Mouse (Mus musculus): ENCODE data around the gene Sox5. TPM values are rescaled to one million over a fixed set of nuclear protein-coding genes. Genes with fewer than 3 reads are reported as not detected.

The Sox5 gene
- total RNA-seq, 2 experiments from 2014 or later = 138 to 165 TPM

DNA sequence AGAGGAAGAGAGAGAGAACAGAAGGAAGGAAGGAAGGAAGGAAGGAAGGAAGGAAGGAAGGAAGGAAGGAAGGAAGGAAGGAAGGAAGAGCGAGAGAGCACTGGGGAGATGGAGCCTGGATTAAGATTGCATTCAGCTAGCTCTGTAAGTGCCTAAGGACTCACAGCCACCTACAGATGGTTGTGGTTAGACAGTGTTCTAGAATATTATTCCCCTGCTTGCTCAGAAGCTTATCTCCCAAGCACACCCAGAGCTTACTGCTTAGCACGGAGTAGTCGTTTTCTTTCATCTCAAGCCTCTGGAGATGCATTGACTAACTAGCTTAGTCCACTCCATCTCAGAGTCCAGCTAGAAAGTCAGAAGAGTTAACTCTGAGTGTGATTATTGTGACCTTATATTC, 770.8 kb downstream of the Sox5 start:
- intact Hi-C loops (cut with DNase I) = no loop called here
- no peak for DNase-seq

DNA sequence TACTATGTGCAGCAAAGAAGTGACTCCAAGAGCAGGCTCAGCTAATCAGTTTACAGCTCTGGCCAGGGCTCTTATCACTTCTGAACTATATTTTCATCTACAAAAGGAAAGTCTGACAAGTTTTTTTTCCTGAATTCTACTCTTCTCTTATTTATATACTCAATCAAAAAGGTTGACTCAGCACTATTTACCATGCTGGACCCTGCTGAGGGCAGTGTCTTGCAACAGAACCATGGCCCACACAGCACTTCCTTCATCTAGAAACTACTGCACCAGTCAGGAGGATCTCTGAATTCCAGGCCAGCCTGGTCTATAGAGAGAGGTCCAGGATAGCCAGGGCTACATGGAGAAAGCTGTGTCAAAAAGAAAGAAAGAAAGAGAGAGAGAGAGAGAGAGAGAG, 771.5 kb downstream of the Sox5 start:
- intact Hi-C loops (cut with DNase I) = no loop called here
- DNase-seq = no peak

DNA sequence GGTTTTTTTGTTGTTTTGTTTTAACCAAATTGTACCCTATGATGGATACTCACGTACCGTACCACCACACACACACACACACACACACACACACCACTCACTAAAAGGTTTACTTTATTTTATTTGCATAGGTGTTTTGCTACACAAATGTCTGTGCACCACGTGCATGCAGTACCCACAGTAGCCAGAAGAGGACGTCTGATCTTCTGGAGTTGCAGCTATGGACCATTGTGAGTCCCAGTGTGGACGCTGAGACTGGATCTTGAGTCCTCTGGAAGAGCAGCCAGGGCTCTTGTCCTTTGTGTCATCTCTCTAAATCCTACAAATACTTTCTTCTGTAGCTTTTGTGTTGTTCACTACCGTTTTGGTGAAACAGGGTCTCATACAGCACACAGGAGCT, 776.6 kb downstream of the Sox5 start:
- intact Hi-C loops (cut with DNase I) = no loop called here
- no peak for DNase-seq

DNA sequence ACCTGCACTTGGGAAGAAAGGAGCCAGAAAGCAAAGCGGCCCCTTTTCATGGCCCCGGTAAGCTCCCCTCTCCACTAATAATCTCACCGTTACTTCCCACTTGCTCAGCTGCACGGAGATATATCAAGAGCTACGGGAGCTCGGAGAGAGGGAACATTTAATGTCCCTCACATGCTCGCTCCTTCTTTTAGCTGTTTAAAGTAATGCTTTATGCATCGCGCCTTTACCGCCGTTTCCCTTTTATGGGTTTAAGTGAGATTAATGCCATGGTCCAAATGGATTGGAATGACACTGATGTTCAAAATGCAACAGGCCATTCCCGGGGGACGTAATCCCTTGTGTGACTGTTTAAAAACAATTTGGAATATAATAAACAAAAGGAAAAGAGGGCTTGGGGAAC, 783.6 kb downstream of the Sox5 start:
- no peak for DNase-seq
- intact Hi-C loops (cut with DNase I) = no loop called here

DNA sequence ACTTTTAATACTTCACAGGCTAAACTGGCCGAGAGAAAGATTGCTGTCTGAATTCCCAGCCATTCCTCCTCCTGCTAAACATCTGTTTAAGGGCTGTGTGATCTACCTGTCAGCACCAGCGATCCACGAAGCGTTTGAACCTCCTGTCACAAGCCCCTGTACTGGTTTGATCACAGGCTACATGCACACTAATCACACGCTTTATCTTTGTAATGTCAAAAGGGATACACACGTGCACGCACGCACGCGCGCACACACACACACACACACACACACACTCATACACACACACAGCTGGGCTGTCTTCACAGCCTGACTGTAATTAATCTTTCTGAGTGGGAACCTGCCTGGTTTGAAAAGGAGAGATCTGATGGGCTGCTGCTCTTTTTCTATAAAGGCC, 784.2 kb downstream of the Sox5 start:
- intact Hi-C loops (cut with DNase I) = no loop called here
- no peak for DNase-seq

DNA sequence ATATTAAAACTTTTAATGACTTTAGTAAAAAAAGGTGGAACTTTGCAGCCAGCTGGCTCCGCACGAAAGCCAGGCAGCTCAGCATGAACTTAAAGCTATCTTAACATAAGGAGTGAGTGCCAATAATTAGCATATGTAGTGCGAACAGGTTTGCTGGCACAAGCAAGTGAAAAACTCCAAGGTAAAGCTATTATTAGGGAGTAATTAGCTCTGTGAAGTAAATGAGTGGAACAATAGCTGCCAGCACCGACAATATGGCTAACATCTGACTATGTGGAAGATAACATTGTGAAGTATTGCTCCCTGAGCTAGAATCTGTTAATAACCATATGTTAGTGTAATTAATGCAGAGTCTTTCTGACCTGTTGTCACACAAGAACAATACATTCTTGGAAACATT, 786.7 kb downstream of the Sox5 start:
- no peak for DNase-seq
- intact Hi-C loops (cut with DNase I) = no loop called here

DNA sequence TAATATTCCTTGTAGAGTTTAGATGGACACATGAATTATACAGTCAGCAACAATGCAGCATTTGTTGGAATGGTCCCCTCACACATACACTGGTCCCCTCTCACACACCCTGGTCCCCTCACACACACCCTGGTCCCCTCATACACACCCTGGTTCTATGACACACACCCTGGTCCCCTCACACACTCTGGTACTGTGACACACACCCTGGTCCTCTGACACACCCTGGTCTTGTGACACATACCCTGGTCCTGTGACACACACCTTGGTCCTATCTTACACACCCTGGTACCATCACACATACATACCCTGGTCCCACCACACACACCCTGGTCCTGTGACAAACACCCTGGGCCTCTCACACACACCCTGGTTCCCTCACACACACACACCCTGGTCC, 794.2 kb downstream of the Sox5 start:
- DNase-seq = no peak
- intact Hi-C loops (cut with DNase I) = no loop called here

DNA sequence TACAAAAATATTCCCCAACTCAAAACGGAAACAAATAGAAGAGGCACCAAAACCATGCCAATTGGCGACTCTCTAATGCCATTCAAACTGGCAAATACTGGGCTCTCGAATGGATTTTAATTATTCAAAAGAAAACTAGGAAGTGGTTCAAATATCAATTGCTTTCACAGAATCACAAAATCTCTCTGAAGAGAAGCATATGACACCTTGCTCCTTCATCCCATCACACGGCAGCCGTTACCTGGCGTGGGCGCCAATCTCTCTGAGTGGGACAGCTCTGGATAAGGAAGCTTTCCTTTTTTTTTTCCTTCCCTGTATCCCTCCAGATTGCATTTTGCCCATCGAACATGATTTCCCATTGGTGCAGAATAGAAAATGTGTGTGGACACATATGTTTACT, 801.6 kb downstream of the Sox5 start:
- no peak for DNase-seq
- intact Hi-C loops (cut with DNase I) = no loop called here

DNA sequence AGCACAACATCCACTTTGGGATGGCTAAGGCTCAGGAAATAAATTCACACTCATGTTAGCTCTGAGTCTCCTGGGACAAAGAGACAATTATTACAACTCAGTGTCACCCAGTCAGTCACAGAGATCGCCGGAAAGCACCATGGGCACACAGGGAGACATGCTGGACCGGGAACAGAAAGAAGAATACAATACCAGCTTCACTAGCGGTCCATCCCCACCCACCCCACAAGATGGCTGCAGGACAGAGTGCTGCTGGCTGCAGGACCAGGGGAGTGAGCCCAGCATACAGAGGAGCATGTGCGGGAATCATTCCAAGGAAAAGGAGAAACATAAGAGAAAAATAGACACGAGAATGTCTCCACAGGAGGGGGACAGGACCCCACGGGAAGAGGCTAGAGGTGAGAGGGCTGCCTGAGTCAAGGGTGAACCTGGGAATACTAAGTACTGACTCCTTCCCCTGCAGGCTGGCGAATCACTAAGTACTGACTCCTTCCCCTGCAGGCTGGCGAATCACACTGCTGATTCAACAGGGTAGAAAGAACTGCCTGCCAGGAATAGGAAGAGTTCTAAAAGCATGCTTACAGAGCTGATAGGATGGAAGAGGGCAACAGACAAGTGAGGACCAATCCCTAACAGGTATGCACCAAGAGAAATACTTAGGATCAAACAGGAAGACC, 813.9 kb downstream of the Sox5 start:
- DNase-seq = peak; percentile 6

DNA sequence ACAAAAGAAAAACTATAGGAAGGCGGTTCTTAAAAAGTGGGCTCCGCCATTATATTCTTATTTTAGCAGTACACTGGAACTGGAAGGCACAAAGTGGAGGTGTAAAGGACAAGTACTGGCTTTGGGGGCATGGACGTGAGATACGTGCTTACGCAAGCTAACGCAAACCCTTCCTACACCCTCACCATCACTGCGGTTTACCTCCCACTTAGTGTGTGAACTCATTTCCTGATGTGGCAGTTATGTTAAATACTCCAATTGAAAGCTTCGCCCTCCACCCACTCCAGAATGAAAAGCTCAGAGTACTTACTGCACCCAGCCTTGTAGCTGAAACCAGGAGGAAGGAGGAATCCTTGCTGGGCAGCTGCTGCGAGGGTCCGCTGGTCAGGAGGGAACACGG, 821.3 kb downstream of the Sox5 start:
- no peak for DNase-seq

More for the DNA sequence above, 813.9 kb downstream of the Sox5 start:
- intact Hi-C loops (cut with DNase I) = no loop called here

DNA sequence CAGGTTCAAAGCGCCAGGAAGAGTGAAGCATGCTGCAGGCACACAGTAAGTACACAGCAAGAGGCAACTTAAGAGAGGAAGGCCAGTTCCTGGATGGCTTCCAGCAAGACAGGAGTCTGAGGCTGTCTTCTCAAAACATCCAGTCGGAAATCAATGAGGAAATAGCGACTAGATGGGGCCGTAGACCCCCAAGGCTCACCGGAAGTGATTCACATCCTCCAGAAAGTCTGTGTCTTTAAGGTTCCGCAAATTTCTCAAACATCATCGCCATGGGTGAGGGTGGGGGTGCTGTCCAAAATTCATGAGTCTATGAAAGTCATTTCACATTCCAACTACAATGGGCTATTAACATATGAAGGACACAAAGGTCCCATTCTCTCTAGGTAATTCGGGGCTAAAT, 821.7 kb downstream of the Sox5 start:
- DNase-seq = no peak
- intact Hi-C loops (cut with DNase I) = no loop called here

More for the DNA sequence above, 821.3 kb downstream of the Sox5 start:
- intact Hi-C loops (cut with DNase I) = no loop called here

DNA sequence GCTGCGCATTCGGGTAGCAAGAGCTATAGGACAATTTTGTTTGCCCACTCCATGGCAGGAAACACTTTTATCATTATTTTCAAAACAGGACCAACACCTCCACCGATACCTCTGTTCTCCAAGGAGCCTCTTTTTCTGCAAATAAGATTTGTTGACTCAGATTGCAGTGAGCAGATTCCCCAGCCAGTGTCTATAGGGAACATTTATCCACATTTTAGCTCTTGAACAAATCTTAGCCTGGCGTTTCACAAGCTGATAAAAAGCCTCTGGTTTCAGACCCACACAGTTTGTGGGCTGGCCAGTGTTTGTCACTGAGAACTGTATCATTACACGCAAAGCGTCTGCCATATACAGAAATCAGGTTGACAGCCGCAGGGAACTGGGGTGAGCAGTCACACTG, 823.4 kb downstream of the Sox5 start:
- DNase-seq = no peak
- intact Hi-C loops (cut with DNase I) = no loop called here

DNA sequence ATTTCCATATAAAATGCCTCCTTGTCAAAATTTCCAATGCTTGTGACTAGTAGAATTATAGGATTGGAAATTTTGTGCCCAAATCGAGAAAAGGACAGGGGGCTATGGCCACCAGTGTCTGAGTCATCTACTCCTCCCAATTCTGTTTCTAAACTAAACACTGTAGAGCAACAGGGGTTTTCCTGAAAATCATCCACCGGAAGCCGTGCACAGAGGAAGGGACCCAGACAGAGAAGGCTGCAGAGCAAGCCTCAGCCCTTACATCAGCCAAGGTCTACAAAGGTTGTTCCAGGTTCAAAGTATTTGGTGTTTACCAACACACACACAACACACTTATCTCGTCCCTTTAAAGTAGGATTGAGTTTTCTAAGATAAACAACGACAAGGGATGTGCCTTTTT, 824.7 kb downstream of the Sox5 start:
- intact Hi-C loops (cut with DNase I) = no loop called here
- no peak for DNase-seq

DNA sequence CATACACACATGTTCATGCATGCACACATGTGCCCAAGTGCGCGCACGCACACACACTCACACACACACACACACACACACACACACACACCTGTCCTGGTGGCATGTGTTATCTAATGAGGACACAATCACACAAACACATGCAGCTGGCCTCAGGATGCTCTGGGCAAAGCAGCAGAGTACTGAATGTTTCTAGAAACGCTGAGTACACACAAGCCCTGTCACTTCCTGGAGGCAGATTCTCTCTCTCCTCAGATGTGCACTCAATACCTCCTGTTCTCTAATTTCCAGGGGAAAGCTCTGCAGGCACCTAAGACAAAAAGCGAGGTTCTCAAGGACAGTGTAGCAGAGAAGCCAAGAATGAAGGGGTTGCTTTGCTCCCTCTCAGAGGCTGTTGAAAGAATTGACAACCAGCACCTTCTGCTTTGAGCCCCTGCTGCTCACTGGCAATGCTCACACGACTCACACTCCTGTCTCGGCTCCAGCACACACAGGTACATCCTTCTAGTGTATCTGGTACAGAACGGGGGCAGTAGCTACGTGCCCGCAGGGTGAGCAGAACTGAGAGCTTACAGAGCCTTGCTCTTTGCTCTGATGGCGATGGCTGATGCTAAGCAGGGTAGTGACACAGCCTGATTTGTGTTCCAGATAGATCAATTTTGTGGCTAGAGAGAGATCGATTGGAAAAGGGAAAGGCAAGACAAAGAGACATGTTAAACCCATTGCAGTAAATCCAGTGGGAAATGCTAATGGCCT, 833.0 kb downstream of the Sox5 start:
- no peak for DNase-seq
- intact Hi-C loops (cut with DNase I) = no loop called here

DNA sequence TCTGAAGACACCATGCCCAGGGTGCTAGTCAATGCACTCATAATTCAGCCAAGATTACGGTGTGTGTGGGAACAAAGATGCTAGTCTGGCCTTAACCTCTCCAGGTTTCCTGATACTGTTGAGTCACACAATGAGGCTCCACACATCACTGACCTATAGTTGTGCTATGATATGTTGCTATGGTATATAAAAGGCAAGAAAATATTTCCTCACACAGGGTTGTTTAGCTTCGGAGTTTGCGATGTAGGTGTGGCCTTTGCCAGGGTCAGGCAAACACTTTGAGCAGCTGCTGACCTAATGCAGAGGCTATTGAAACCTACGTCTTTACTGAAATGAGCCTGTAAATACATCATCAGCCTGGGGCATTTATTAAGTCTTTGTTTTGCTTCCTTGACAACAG, 833.7 kb downstream of the Sox5 start:
- DNase-seq = no peak
- intact Hi-C loops (cut with DNase I) = no loop called here

DNA sequence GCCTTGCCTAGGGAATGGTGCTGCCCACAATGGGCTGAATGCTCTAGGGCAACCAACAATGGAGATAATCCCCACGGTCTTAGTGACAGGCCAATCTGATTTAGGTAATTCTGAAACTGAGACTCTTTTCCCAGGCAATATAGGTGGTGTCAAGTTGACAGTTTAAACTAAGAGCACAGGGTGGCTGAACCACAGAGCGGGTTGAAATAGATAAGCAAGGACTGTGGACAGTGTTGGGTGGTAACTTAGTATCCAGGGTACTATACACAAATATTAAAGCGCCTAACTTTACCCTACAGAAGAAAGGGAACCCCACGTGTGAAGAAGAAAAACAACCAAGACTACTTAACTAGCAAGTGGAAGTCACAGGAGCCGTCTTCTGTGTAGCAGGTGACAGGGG, 838.7 kb downstream of the Sox5 start:
- DNase-seq = no peak

DNA sequence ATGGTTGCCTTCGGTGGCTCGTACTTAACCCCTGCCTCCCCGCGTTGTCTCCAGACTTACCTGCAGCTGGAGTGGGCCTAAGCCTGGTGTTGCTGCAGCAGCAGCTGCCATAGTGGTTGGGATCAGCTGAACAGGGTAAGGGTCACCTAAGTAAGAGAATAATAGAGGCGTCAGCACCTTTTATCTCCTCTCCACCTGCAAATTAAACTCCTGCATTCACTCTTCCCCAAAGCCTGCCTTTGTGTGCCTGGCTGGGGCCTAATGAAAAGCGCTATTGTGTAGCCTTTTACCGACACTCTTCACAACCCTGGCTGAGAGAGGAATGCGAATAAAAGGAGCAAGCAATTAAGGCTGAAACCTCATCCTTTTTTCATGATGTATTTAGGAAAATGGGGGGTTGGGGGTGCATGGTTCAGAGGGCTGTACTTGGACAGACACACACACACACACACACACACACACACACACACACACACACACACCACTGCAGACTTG, 840.4 kb downstream of the Sox5 start:
- no peak for DNase-seq
- intact Hi-C loops (cut with DNase I) = no loop called here

More for the DNA sequence above, 838.7 kb downstream of the Sox5 start:
- intact Hi-C loops (cut with DNase I) = no loop called here

DNA sequence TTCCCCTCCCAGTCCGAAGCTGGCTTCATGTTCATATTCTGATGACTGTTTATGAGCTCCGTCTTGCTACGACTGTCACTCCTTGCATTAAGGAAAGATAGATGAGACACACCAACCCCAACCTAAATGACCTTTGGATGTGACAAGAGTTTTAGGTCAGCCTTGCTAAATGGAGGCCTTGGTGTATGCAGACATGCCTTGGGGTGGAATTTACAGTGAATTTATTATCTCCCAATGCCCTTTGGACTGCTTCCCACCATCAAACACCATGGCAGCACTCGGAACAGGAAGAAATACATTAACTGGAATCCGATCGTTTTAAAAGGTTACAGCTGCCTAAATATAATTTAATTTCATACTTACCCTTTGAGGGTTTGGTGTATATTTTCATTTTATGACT, 858.6 kb downstream of the Sox5 start:
- intact Hi-C loops (cut with DNase I) = no loop called here
- DNase-seq = no peak

DNA sequence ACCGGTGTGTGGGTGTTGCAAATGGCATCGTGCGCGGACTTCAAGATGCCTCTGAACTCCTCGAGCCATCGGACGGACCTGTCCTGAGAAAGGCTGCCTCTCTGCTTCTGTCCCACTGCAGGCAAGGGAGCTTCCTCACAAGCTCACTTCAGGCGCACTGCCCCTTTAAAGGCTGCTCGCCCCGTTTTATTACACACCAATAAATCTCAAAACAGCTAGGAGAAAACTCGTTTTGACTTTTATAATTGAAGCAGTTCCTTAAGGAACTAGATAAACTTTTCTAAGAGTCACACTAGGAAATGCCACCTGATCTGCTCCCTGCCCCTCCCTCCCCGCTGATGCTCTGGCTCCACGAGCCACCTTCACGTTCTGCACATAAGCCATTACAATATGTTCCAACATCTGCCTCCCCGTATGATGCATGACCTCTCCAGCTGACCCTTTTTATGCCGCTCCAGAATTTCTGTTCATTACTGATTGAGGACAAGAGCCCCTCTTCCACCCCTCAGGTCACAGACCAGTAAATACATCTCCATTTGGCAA, 863.3 kb downstream of the Sox5 start:
- DNase-seq = no peak
- intact Hi-C loops (cut with DNase I) = no loop called here

DNA sequence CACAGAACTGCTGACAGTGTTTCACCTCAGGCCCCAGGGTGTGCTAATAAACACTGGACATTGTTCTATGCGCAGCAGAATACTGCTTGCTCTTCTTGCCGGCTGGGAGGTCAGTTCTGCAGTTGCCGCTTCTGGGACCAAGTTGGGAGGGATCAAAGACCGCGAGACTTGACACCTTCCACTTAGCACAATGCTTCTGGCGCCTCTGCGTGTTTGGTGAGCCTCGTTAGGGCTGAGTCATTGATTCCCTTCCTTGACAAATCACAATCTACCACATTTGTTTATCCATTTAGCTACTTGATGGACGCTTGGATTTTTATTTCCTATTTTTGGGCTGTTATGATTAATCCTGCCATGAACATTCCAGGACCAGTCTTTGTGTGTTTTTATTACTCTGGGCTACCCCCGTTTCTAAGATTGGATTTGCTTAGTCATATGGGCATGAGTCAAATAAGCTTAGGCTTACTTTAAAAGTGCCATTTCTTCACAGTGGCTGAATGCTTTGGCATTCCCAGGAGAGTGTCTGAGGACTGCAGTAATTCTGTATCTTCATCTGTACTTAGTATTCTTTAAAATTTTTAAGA, 865.5 kb downstream of the Sox5 start:
- intact Hi-C loops (cut with DNase I) = no loop called here

DNA sequence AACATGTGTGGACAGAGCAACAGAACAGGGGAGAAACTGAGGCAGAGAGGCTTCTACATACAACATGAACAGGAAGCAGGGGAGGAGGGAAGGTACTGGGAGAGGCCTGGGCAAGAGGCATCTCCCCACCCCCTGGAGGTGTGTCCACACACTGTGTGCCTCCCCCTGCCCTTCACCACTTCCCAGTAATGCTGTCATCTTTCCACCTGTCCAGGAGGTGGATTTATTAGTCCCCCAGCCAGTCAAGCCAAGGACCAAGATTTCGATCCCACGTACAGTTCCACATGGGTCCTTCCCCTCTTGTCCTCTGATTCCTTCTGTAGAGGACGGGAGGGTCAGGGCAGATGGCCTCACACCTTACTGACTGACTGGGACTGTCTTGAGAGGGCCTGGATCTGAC, 866.1 kb downstream of the Sox5 start:
- no peak for DNase-seq
- intact Hi-C loops (cut with DNase I) = no loop called here

More for the DNA sequence above, 865.5 kb downstream of the Sox5 start:
- DNase-seq = no peak

DNA sequence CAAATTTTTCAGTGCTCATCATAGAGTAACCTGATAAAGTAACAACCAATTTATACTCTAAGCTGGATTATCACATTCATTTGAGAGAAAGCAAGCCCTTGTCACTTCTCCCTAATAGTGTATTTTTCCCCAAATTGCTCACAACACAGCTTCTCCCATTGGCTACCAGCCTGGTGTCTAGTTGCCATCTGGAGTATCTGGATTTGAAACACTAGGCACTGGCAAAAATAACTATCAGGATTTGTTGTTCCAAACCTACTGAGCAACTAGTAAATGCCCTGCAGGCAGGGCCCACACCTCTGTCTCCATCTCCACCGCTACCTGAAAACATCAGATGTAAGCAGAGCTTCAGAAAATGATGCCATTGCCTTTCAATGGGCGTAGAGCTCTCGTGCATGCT, 869.5 kb downstream of the Sox5 start:
- DNase-seq = no peak

More for the DNA sequence above, 869.5 kb downstream of the Sox5 start:
- intact Hi-C loops (cut with DNase I) = no loop called here

Measured in left cerebral cortex, postnatal 4 days (tissue).